ENCODE assay signal across 18 mouse cellular contexts in genomic region chr3:117823218-117823617, GRCm38 (mm10).
"Had no signal": no experiment of that assay in that cellular context is flagged by ENCODE, and none has a peak within 500 bp of the region (broad histone marks: within the 10 kb centered on the region; RNA-seq: fewer than 3 reads in every experiment).

No protein-coding gene starts in this region.

- ATAC-seq: midbrain, embryonic 16.5 days had no signal

- H3K4me3 ChIP-seq: midbrain, embryonic 10.5 days; midbrain, embryonic 12.5 days; myocyte; neural tube, embryonic 13.5 days; neural tube, embryonic 15.5 days had no signal

- H3K9ac ChIP-seq: lung, embryonic 14.5 days; midbrain, embryonic 12.5 days; neural tube, embryonic 13.5 days; neural tube, embryonic 15.5 days had no signal

- H3K27ac ChIP-seq: midbrain, embryonic 10.5 days; midbrain, embryonic 12.5 days; neural tube, embryonic 13.5 days; neural tube, embryonic 15.5 days had no signal

- H3K4me2 ChIP-seq: lung, embryonic 14.5 days; midbrain, embryonic 12.5 days; neural tube, embryonic 13.5 days; neural tube, embryonic 15.5 days had no signal

- H3K27me3 ChIP-seq: midbrain, embryonic 12.5 days; neural tube, embryonic 13.5 days; neural tube, embryonic 15.5 days had no signal

- H3K4me1 ChIP-seq: neural tube, embryonic 15.5 days had no signal

- H3K9me3 ChIP-seq: midbrain, embryonic 10.5 days; midbrain, embryonic 12.5 days; neural tube, embryonic 13.5 days; neural tube, embryonic 15.5 days had no signal

- DNase-seq: lung, embryonic 14.5 days; lung, postnatal 10 days; lung, postnatal 4 days; midbrain, embryonic 14.5 days; retina, postnatal 1 day; right cerebral cortex, adult 18-20 months; right cerebral cortex, postnatal 25 days; right cerebral cortex, postnatal 4 days; spleen, adult 18-20 months; thymus, adult 18-20 months; thymus, postnatal 14 days; thymus, postnatal 36 days had no signal

- H3K36me3 ChIP-seq: midbrain, embryonic 10.5 days; midbrain, embryonic 12.5 days; neural tube, embryonic 13.5 days; neural tube, embryonic 15.5 days had no signal
